Mouse (Mus musculus): Measurements from ENCODE around the gene Akt2.

- TF ChIP-seq POLR2A (IDR thresholded peaks at IDR 0.05; ENCODE audit: insufficient read depth, low read depth, low read length): no peak
- no peak for TF ChIP-seq CTCF (IDR thresholded peaks at IDR 0.05)
- no peak for TF ChIP-seq EP300 (IDR thresholded peaks at IDR 0.05; ENCODE audit: insufficient read depth, low read depth, low read length)
These were observed 58.4 kb downstream of the Akt2 start for GRCm38 (mm10) chr7:27649723-27650122.

All from heart, adult 2 months (tissue).